Mouse (Mus musculus): ENCODE measurements around the gene Rpl38. TPM values are rescaled to one million over a fixed set of nuclear protein-coding genes. Genes with fewer than 3 reads are reported as not detected.
"Not testable (repeated sequence)": the region's sequence is repeated elsewhere in the genome, so short reads cannot be mapped to it uniquely, and the experiment has no call there.

The Rpl38 gene
- polyA plus RNA-seq, 1 experiment from 2014 or later = 839 TPM

DNA sequence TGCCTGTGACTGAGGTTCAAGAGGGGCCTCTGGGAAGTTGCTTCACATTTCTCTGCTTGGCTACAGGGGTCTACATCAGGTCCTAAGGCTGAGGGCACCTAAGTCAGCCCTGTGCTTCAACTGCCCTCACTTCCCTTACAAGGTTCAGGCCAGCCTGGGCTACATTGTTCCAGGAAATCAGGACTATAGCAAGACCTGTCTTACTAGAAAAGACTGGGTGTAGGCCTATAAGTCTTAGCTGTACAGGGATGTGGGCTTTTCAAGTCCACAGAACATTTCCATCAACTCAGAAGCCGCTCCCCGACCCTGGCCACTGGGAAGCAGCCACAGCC lies 5.4 kb downstream of the Rpl38 start:
- no peak overlapping the region for H3K27ac ChIP-seq (replicated peaks)
- ATAC-seq (ENCODE audit: low FRiP score, low read depth) = no peak
- peaks cover 50% of the 10 kb centered on the region for H3K4me1 ChIP-seq
- H3K9me3 ChIP-seq = no peaks in the 10 kb centered on the region
- peaks cover 42% of the 10 kb centered on the region for H3K36me3 ChIP-seq
- peaks cover 27% of the 10 kb centered on the region for H3K27me3 ChIP-seq
- no peak overlapping the region for H3K4me2 ChIP-seq (replicated peaks)
- 67% methylated on average over 2 of the region's 2 CpGs for WGBS
- H3K4me3 ChIP-seq = no peak overlapping the region
- H3K9ac ChIP-seq (replicated peaks) = no peak overlapping the region

GRCm38 (mm10) chr11:114674180-114674579 lies 5.9 kb downstream of the Rpl38 start:
- Histone ChIP-seq H3K4me3 (no peak overlapping the region), H3K27ac (replicated peaks) (no peak overlapping the region), H3K27me3 (peaks cover 27% of the 10 kb centered on the region), H3K4me2 (replicated peaks) (no peak overlapping the region), H3K9ac (replicated peaks) (no peak overlapping the region), H3K9me3 (no peaks in the 10 kb centered on the region), H3K36me3 (peaks cover 42% of the 10 kb centered on the region), H3K4me1 (peaks cover 50% of the 10 kb centered on the region)
- WGBS = 52% methylated on average over 8 of the region's 8 CpGs
- no peak for ATAC-seq (ENCODE audit: low FRiP score, low read depth)

DNA sequence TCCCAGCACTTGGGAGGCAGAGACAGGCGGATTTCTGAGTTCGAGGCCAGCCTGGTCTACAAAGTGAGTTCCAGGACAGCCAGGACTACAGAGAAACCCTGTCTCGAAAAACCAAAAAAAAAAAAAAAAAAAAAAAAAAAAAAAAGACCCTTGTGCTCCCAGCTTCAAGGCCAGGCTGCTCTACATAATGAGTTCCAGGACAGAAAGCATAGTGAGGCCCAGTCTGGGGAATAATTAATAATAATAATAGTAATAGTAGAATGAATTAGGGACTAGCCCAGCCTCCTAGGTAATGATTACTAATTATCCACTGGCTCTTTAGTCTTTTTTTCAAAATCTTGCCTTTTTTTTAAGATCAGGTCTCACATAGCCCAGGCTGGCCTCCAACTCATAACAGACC lies 6.5 kb downstream of the Rpl38 start:
- peaks cover 27% of the 10 kb centered on the region for H3K27me3 ChIP-seq
- peak overlapping the region; percentile 54 for H3K4me3 ChIP-seq
- peaks cover 44% of the 10 kb centered on the region for H3K4me1 ChIP-seq
- not testable (repeated sequence) for H3K27ac ChIP-seq (replicated peaks); H3K9me3 ChIP-seq; H3K9ac ChIP-seq (replicated peaks); ATAC-seq (ENCODE audit: low FRiP score, low read depth)
- H3K4me2 ChIP-seq (replicated peaks) = 0 out of 2 replicates have a peak overlapping the region, but pooled peaks have one; percentile 71
- H3K36me3 ChIP-seq = peaks cover 42% of the 10 kb centered on the region
- WGBS = 100% methylated on average over 1 of the region's 3 CpGs

GRCm38 (mm10) chr11:114675341-114675825 lies 7.1 kb downstream of the Rpl38 start, which contains the start of gene Ttyh2:
TSS of gene Ttyh2 (plus strand) at chr11:114675431.
- Histone ChIP-seq H3K27me3 (peaks cover 27% of the 10 kb centered on the region), H3K36me3 (peaks cover 39% of the 10 kb centered on the region), H3K4me2 (replicated peaks) (peak within 1 kb of the TSS; percentile 71), H3K4me3 (peak within 1 kb of the TSS; percentile 54), H3K9ac (replicated peaks) (peak within 1 kb of the TSS; percentile 63), H3K4me1 (peaks cover 39% of the 10 kb centered on the region), H3K9me3 (no peaks in the 10 kb centered on the region), H3K27ac (replicated peaks) (no peak within 1 kb of the TSS)
- under 1% methylated on average over 37 of the region's 40 CpGs for WGBS
- peak; percentile 88 for ATAC-seq (ENCODE audit: low FRiP score, low read depth)

DNA sequence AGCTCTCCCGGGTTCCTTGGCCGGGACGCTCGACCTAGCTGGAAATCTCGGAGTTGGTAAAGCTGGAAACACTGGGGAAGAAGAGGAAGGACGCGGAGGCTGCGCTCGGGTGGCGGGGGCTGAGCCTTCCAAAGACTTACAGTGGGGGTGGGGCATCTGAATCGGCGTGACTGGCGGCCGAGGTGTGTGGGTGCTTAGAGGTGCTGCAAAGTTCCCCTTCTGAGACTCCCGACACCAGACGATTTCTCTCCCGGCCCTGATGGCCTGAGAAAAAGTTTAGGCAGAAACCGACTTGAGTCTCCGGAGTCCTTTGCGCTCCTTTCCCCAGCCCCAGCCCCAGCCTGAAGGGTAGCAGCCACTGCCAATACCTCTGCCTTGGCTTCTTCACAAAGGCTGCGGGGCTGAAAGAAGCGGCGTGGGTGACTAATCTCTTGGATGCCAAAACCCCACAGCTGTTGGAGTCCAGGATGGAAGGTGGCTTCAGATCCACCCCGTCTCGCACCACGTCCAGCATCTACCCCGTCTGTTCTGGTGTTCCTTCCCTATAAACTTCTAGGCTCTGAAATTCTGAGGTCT lies 7.6 kb downstream of the Rpl38 start:
- peaks cover 33% of the 10 kb centered on the region for H3K36me3 ChIP-seq
- peak overlapping the region; percentile 71 for H3K4me2 ChIP-seq (replicated peaks)
- peak overlapping the region; percentile 54 for H3K4me3 ChIP-seq
- H3K27ac ChIP-seq (replicated peaks) = no peak overlapping the region
- 2% methylated on average over 26 of the region's 27 CpGs for WGBS
- peak overlapping the region; percentile 63 for H3K9ac ChIP-seq (replicated peaks)
- H3K9me3 ChIP-seq = no peaks in the 10 kb centered on the region
- peaks cover 39% of the 10 kb centered on the region for H3K4me1 ChIP-seq
- peak; percentile 48 for ATAC-seq (ENCODE audit: low FRiP score, low read depth)
- H3K27me3 ChIP-seq = peaks cover 27% of the 10 kb centered on the region

DNA sequence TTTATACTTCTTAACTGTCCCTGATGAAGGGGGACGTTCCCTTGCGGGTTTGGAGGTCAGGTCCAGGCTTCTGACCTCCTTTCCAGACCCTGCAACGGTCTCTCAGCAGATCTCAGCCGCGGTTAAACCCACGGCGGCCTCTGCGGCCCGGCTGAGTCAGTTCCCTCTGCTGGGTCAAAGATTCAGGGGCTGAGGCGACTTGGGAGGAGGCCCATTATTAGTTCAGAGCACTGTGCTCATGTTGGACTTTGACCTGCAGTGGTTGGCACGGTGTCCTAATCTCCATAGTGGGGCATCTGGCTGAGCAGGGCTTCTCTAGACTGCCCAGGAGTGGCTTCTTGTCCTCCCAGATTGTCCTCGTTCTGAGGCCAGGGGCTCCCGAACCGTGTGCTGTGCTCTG lies 8.1 kb downstream of the Rpl38 start:
- H3K27me3 ChIP-seq = peaks cover 27% of the 10 kb centered on the region

GRCm38 (mm10) chr11:114676896-114677530 lies 8.7 kb downstream of the Rpl38 start:
- peak overlapping the region; percentile 54; the same call in 1 of the 2 replicates for H3K4me3 ChIP-seq
- H3K27me3 ChIP-seq = peaks cover 27% of the 10 kb centered on the region
- WGBS = 51% methylated on average over 9 of the region's 9 CpGs
- peaks cover 22% of the 10 kb centered on the region for H3K36me3 ChIP-seq
- H3K27ac ChIP-seq (replicated peaks) = no peak overlapping the region
- peak overlapping the region; percentile 63; the same call in 1 of the 2 replicates for H3K9ac ChIP-seq (replicated peaks)
- H3K9me3 ChIP-seq = no peaks in the 10 kb centered on the region
- peaks cover 36% of the 10 kb centered on the region for H3K4me1 ChIP-seq
- no peak for ATAC-seq (ENCODE audit: low FRiP score, low read depth)
- peak overlapping the region; percentile 71 for H3K4me2 ChIP-seq (replicated peaks)

More for the DNA sequence above, 8.1 kb downstream of the Rpl38 start:
- Histone ChIP-seq H3K4me1 (peaks cover 36% of the 10 kb centered on the region), H3K36me3 (peaks cover 28% of the 10 kb centered on the region), H3K9me3 (no peaks in the 10 kb centered on the region), H3K4me3 (peak overlapping the region; percentile 54), H3K4me2 (replicated peaks) (peak overlapping the region; percentile 71), H3K27ac (replicated peaks) (no peak overlapping the region), H3K9ac (replicated peaks) (peak overlapping the region; percentile 63)
- WGBS = 7% methylated on average over 14 of the region's 14 CpGs
- no peak for ATAC-seq (ENCODE audit: low FRiP score, low read depth)

DNA sequence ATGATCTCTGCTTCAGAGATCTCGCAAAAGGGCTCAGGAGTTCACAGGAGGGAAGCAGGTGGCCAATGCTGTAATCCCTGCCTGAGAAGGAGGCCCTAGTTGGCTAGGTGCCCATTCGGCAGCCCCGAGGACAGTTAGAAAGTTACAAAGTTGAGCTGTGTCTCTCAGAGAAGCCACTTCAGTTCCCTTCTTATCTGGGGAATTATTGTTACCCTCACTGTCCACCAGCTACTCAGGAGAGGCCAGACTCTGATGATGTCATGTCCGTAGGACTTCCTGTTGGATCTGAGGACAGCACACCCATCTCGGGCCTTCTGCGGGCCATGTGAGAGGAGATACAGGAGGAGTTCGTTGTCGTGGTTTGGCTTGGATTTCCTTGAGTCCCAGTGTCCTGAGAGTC lies 11.3 kb downstream of the Rpl38 start:
- no peaks in the 10 kb centered on the region for H3K9me3 ChIP-seq
- H3K27ac ChIP-seq (replicated peaks) = no peak overlapping the region
- no peak overlapping the region for H3K4me2 ChIP-seq (replicated peaks)
- 87% methylated on average over 8 of the region's 8 CpGs for WGBS
- H3K4me1 ChIP-seq = peaks cover 32% of the 10 kb centered on the region
- no peak overlapping the region for H3K4me3 ChIP-seq
- H3K27me3 ChIP-seq = peaks cover 27% of the 10 kb centered on the region
- H3K9ac ChIP-seq (replicated peaks) = no peak overlapping the region
- no peak for ATAC-seq (ENCODE audit: low FRiP score, low read depth)
- no peaks in the 10 kb centered on the region for H3K36me3 ChIP-seq

DNA sequence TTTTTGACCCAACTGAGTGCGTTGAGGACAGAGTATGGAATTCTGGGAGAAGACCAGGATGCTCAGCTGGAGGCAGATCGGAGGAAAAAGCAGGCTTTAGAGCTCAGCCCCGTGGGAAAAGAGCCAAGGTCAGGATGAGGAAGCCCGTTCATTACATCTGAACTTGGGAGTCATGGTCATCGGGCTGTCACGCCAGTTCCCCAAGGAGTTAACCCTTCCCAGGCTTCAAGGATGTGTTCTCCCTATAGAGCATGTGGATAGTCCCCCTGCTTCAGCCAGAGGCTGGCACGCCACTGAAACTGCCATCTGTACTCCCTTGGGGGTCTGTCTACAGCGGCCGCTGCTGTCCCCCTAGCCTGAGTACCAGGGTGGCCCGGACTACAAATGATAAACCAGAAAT lies 12.0 kb downstream of the Rpl38 start:
- Histone ChIP-seq H3K36me3 (no peaks in the 10 kb centered on the region), H3K4me3 (no peak overlapping the region), H3K4me2 (replicated peaks) (no peak overlapping the region), H3K4me1 (peaks cover 35% of the 10 kb centered on the region), H3K9ac (replicated peaks) (no peak overlapping the region), H3K27ac (replicated peaks) (no peak overlapping the region), H3K27me3 (peaks cover 25% of the 10 kb centered on the region), H3K9me3 (no peaks in the 10 kb centered on the region)
- 67% methylated on average over 10 of the region's 10 CpGs for WGBS
- ATAC-seq (ENCODE audit: low FRiP score, low read depth) = no peak

DNA sequence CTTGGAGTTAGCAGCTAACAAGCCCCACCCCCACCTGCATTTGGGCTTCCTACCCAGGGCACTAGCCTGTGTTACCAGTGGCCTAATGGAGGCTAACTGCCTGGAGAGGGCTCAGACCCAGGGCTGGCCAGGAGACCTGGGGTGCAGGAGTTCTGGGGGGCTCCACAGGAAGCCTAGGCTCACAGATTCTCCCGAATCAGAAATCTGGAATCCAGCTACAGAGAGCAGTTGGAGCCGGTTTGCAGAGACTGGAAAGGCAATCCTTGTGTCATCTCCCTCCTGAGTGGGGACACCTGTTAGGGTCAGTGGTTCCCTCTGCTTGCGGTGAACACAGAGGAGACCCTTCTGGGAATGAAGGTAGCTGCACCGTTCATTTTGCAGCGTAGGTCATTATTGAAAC lies 12.7 kb downstream of the Rpl38 start:
- Histone ChIP-seq H3K36me3 (no peaks in the 10 kb centered on the region), H3K4me3 (no peak overlapping the region), H3K9ac (replicated peaks) (no peak overlapping the region), H3K27ac (replicated peaks) (no peak overlapping the region), H3K4me2 (replicated peaks) (no peak overlapping the region), H3K9me3 (no peaks in the 10 kb centered on the region), H3K4me1 (peaks cover 30% of the 10 kb centered on the region), H3K27me3 (peaks cover 18% of the 10 kb centered on the region)
- 56% methylated on average over 5 of the region's 5 CpGs for WGBS
- no peak for ATAC-seq (ENCODE audit: low FRiP score, low read depth)

GRCm38 (mm10) chr11:114682321-114682900 lies 14.1 kb downstream of the Rpl38 start:
- Histone ChIP-seq H3K9ac (replicated peaks) (no peak overlapping the region), H3K4me3 (no peak overlapping the region), H3K27me3 (peaks cover 4% of the 10 kb centered on the region; the same call in 1 of the 2 replicates), H3K4me1 (peaks cover 17% of the 10 kb centered on the region), H3K9me3 (no peaks in the 10 kb centered on the region), H3K36me3 (no peaks in the 10 kb centered on the region), H3K27ac (replicated peaks) (no peak overlapping the region), H3K4me2 (replicated peaks) (no peak overlapping the region)
- no peak for ATAC-seq (ENCODE audit: low FRiP score, low read depth)
- 96% methylated on average over 13 of the region's 13 CpGs for WGBS

DNA sequence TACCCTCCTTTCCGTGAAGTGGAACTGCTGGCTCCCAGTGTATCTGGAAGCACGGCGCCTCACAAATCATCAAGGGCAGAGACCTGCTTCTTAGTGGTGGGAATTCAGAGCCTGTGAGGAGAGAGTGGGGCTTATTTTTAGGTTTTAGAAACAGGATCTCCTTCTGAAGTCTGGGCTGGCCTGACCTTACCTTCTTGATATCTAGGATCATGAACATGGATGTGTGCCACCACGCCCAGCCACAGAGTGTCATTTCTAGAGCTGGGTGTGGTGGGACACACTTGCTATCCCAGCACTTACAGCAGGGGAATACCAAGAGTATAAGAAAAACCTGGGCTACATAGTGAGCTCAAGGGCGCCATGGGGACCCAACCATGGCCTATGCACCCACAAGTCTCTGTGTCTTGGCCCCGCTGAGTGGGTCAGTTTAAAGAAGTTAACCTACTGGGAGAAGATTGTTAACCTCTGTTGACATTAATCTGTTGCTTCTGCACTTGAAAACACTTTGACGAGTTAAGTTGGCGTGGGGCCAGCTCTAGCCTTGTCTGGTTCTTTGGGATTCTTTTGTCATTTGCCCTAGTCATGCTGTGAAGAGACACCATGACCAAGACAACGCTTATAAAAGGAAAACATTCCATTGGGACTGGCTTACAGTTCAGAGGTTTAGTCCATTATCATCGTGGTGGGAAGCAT lies 14.9 kb downstream of the Rpl38 start:
- ATAC-seq (ENCODE audit: low FRiP score, low read depth) = no peak
- H3K9ac ChIP-seq (replicated peaks) = no peak overlapping the region
- 87% methylated on average over 10 of the region's 10 CpGs for WGBS

More for the DNA sequence above, 14.9 kb downstream of the Rpl38 start:
- no peak overlapping the region for H3K4me2 ChIP-seq (replicated peaks)
- peaks cover 17% of the 10 kb centered on the region for H3K4me1 ChIP-seq
- no peaks in the 10 kb centered on the region for H3K36me3 ChIP-seq
- H3K27ac ChIP-seq (replicated peaks) = no peak overlapping the region
- H3K4me3 ChIP-seq = no peak overlapping the region
- H3K9me3 ChIP-seq = no peaks in the 10 kb centered on the region
- H3K27me3 ChIP-seq = no peaks in the 10 kb centered on the region

Measured in midbrain, embryonic 12.5 days (tissue).